Mouse (Mus musculus): ENCODE data around the gene Mmachc. TPM values are rescaled to one million over a fixed set of nuclear protein-coding genes. Genes with fewer than 3 reads are reported as not detected.
"Not testable (repeated sequence)": the region's sequence is repeated elsewhere in the genome, so short reads cannot be mapped to it uniquely, and the experiment has no call there.

Mmachc gene
- total RNA-seq, 2 experiments from 2014 or later = 5.2 to 10.9 TPM

- ATAC-seq (ENCODE audit: poor library complexity, severe bottlenecking) = no peak
Measured at GRCm38 (mm10) chr4:116692146-116692545, 16.1 kb downstream of the Mmachc start.

GRCm38 (mm10) chr4:116689309-116689876 is 18.8 kb downstream of the Mmachc start:
- no peak for ATAC-seq (ENCODE audit: poor library complexity, severe bottlenecking)

- no peak for ATAC-seq (ENCODE audit: poor library complexity, severe bottlenecking)
Measured at GRCm38 (mm10) chr4:116687041-116687440, 21.2 kb downstream of the Mmachc start.

- peak; percentile 91 for ATAC-seq (ENCODE audit: poor library complexity, severe bottlenecking)
Measured at GRCm38 (mm10) chr4:116685402-116686061, 22.7 kb downstream of the Mmachc start, which contains the start of gene Prdx1. Gene Prdx1, plus strand, starts transcription at chr4:116685544.

- no peak for ATAC-seq (ENCODE audit: poor library complexity, severe bottlenecking)
Measured at GRCm38 (mm10) chr4:116684665-116685064, 23.5 kb downstream of the Mmachc start.

GRCm38 (mm10) chr4:116683957-116684356 is 24.2 kb downstream of the Mmachc start:
- ATAC-seq (ENCODE audit: poor library complexity, severe bottlenecking) = no peak

- ATAC-seq (ENCODE audit: poor library complexity, severe bottlenecking) = not testable (repeated sequence)
Measured at GRCm38 (mm10) chr4:116680521-116680920, 27.7 kb downstream of the Mmachc start.

- no peak for ATAC-seq (ENCODE audit: poor library complexity, severe bottlenecking)
Measured at GRCm38 (mm10) chr4:116679141-116679540, 29.1 kb downstream of the Mmachc start.

GRCm38 (mm10) chr4:116677808-116678207 is 30.4 kb downstream of the Mmachc start:
- no peak for ATAC-seq (ENCODE audit: poor library complexity, severe bottlenecking)

GRCm38 (mm10) chr4:116676027-116676426 is 32.2 kb downstream of the Mmachc start:
- no peak for ATAC-seq (ENCODE audit: poor library complexity, severe bottlenecking)

- not testable (repeated sequence) for ATAC-seq (ENCODE audit: poor library complexity, severe bottlenecking)
Measured at GRCm38 (mm10) chr4:116674761-116675160, 33.4 kb downstream of the Mmachc start.

- peak; percentile 90 for ATAC-seq (ENCODE audit: poor library complexity, severe bottlenecking)
Measured at GRCm38 (mm10) chr4:116672785-116673184, 35.4 kb downstream of the Mmachc start.

GRCm38 (mm10) chr4:116669291-116669690 is 38.9 kb downstream of the Mmachc start:
- ATAC-seq (ENCODE audit: poor library complexity, severe bottlenecking) = no peak

- ATAC-seq (ENCODE audit: poor library complexity, severe bottlenecking) = peak; percentile 87
Measured at GRCm38 (mm10) chr4:116668145-116668544, 40.1 kb downstream of the Mmachc start.

- no peak for ATAC-seq (ENCODE audit: poor library complexity, severe bottlenecking)
Measured at GRCm38 (mm10) chr4:116666625-116667024, 41.6 kb downstream of the Mmachc start.

GRCm38 (mm10) chr4:116661998-116662397 is 46.2 kb downstream of the Mmachc start:
- ATAC-seq (ENCODE audit: poor library complexity, severe bottlenecking) = no peak

- ATAC-seq (ENCODE audit: poor library complexity, severe bottlenecking) = no peak
Measured at GRCm38 (mm10) chr4:116660829-116661228, 47.4 kb downstream of the Mmachc start.

- not testable (repeated sequence) for ATAC-seq (ENCODE audit: poor library complexity, severe bottlenecking)
Measured at GRCm38 (mm10) chr4:116659916-116660315, 48.3 kb downstream of the Mmachc start.

- no peak for ATAC-seq (ENCODE audit: poor library complexity, severe bottlenecking)
Measured at GRCm38 (mm10) chr4:116659474-116659873, 48.7 kb downstream of the Mmachc start.

- ATAC-seq (ENCODE audit: poor library complexity, severe bottlenecking) = no peak
Measured at GRCm38 (mm10) chr4:116657971-116658370, 50.2 kb downstream of the Mmachc start.

GRCm38 (mm10) chr4:116655658-116656057 is 52.5 kb downstream of the Mmachc start:
- no peak for ATAC-seq (ENCODE audit: poor library complexity, severe bottlenecking)

GRCm38 (mm10) chr4:116655100-116655499 is 53.1 kb downstream of the Mmachc start:
- peak; percentile 41 for ATAC-seq (ENCODE audit: poor library complexity, severe bottlenecking)

Data from megakaryocyte, adult 5-6 weeks (primary cell).